Mouse (Mus musculus) embryonic fibroblast, embryonic 13.5 days (primary cell): Measurements from ENCODE around the gene Purb.

ENCODE experiments used
- CTCF ChIP-seq: IDR thresholded peaks from 2 replicates; pipeline ENCODE4 v1.5.1; 2011; ENCODE audit warnings: mild to moderate bottlenecking, control low read depth, low read length, moderate library complexity, borderline replicate concordance; ENCODE audit not compliant: insufficient read depth
- POLR2A ChIP-seq: IDR thresholded peaks from 2 replicates; pipeline ENCODE4 v1.6.1; 2011; ENCODE audit warnings: low read depth, mild to moderate bottlenecking, control low read depth, low read length, moderate library complexity

DNA sequence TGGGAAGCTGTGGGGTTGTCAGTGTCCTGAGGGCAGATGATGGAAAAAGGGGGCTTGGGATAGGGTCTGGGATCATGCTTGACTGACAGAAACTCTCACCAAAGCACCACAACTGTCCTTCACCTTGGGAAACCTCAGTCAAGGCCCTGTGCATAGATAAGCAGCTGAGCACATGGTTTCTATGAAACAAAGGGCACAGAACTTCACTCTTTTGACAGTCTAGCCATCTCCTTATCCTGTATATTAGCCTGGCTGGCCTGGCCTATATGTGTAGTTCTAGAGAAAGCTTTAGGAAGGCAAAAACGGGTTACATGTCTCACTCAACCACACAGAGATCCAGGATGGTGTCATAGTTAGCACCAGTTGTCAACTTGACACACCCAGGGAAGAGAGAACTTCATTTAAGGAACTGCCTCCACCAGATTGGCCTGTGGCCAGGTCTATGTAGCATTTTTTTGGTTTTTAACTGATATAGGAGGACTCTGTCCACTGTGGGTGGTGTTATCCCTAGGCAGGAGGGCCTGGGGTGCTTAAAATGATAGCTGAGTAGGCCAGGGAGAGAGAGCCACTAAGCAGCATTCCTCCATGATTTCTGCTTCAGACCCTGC is 32.7 kb upstream of the Purb start:
- TF ChIP-seq POLR2A (no peak), CTCF (no peak)
